Mouse (Mus musculus) hindlimb bud, embryonic 11.5 days (tissue): ENCODE measurements at regions not wholly inside any gene's neighbourhood (a gene's known extent, or its start where the extent isn't known, plus 50 kb on each side); places are given as distances from the start of the nearest gene placed in this dataset.
"Not testable (repeated sequence)": the region's sequence is repeated elsewhere in the genome, so short reads cannot be mapped to it uniquely, and the experiment has no call there.

Source experiments
- DNase-seq: peaks from one replicate; pipeline ENCODE4 v3.0.0-alpha.2; 2012; ENCODE audit warnings: low read depth, low spot score; ENCODE audit errors: extremely low spot score

GRCm38 (mm10) chr2:166330364-166330763 is 174.9 kb upstream of the Sulf2 start:
- DNase-seq = no peak

GRCm38 (mm10) chr2:166329556-166330340 is 174.3 kb upstream of the Sulf2 start:
- DNase-seq = no peak

GRCm38 (mm10) chr2:166326932-166327331 is 171.5 kb upstream of the Sulf2 start:
- no peak for DNase-seq

GRCm38 (mm10) chr2:166324954-166325353 is 169.5 kb upstream of the Sulf2 start:
- DNase-seq = no peak

- DNase-seq = no peak
Observed at GRCm38 (mm10) chr2:166324439-166324838, 169.0 kb upstream of the Sulf2 start.

DNA sequence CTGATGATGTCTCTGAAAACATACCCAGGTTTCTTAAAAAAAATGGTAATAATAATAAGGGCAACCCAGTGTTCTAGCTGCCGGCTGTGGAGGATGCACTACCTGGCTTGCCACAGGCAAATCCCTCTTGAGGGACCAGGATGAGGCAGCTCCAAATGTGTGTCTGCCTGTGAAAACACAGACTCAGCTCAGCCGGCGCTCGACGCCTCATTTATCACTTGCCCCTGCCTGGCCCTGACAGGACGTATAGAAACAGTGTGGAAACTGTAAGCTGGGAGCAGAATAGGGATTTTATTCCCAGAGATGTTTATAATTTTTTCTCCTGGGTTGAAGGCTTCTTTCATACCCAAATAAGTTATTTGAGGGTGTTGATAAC is 167.2 kb upstream of the Sulf2 start:
- no peak for DNase-seq

- DNase-seq = no peak
Observed at GRCm38 (mm10) chr2:166321992-166322667, 166.7 kb upstream of the Sulf2 start.

DNA sequence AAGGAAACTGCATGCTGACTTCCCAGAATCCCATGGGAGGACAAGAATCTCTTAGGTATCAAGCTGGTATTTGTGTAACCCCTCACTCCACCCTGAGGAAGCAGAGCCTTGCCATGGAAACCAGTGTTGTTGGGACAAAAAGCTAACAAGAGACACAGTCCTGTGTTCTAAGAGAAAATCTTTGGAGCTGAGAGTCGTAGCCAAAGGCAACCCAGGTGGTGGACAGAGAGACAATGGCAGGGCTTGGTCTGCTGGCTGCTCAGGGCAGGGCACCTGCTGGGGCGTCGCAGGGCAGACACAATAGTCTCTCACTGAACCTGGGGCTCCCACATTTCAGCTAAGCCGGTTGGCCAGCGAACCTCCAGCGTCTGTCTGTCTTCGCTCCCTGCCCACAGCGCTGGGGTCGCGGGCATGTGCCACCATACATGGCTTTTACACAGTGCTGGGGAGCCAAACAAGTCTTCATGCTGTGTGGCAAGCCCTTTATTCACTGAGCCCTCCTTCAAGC is 161.0 kb upstream of the Sulf2 start:
- no peak for DNase-seq

GRCm38 (mm10) chr2:166310438-166310837 is 155.0 kb upstream of the Sulf2 start:
- DNase-seq = no peak

DNA sequence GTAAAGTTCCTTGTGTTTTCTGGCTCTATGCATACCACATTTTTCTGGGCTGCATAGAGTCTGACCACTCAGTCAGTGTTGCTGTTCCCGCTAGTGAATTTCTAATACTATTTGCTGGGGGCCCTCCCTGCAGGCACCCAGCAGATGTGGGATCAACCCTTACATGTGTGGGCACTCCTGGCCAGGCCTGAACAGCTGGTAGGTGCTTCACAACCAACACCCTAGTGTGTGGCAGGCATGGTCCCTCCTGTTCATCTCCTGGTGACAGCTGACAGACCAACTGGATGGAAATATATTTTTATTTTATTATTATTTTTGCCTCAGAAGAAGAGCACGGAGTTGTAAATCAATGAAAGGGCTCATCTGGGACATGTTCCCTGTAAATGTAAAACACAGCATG is 154.4 kb upstream of the Sulf2 start:
- no peak for DNase-seq

- no peak for DNase-seq
Observed at GRCm38 (mm10) chr2:166307551-166307950, 152.1 kb upstream of the Sulf2 start.

DNA sequence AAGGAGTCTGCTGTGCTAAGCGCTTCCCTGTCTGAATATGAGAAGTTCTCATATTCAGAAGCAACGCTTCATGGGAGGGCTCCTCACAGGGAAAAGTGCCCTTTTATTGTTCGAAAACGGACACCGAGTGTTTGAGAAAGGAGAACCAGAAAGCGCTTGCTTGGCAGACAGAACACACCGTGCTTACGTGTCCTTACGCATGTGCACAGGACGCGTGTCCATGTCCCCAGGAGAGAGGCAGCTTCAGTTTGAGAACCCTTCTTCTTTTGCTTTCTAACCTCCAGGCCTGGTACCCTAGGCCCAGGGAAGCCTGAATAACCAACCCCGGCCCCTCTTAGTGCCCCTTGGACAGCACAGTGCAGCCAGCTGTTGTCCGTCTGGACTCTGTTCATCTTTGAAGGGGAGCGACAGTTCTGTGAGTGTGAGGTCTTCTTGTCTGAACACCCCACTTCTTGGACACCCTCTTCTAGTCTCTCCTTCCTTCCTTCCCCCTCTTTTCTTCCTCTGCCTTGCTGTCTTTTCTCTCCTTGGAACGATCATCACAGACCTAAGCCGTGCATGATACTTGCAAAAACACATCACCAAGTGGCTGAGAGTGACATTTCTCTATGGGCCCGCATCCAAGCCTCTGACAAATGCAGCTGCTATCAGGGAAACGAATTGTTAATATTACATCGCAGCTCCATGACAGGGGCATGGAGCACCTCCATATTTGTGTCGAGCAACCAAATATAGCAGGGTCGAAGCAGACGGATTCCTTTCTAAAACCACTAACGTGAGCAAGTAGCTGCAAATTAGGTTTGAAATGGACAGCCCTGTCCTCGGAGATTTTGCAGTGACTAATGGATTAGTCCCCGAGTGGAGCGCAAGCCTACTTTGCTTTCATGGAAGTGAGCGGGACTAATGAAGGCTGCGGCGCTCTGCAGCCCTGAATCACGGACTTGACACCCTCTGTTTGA is 149.9 kb upstream of the Sulf2 start:
- DNase-seq = no peak

GRCm38 (mm10) chr2:166303854-166304253 is 148.4 kb upstream of the Sulf2 start:
- no peak for DNase-seq

- DNase-seq = no peak
Observed at GRCm38 (mm10) chr2:166301161-166301560, 145.7 kb upstream of the Sulf2 start.

- DNase-seq = no peak
Observed at GRCm38 (mm10) chr2:166294672-166295071, 139.2 kb upstream of the Sulf2 start.

DNA sequence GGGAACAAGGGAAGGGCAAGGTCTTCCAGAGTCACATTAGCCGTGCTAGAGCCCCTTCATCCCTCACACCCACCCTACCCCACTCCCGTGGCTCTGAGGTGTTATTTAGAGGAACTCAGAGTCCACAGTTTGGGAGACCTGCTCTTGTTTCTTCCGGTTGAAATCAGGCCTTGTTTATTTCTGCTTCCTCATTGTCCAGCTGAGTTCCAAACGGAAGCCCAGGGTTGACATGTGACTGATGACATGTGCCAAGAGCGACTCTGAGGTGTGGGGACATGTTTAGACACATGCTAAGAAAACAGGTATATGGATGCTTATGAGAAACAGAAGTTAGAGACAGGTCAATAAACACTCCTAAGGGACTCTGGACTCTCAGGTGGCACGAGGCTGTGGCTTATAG is 137.5 kb upstream of the Sulf2 start:
- DNase-seq = no peak

GRCm38 (mm10) chr2:166291266-166291665 is 135.8 kb upstream of the Sulf2 start:
- DNase-seq = peak; percentile 61

- no peak for DNase-seq
Observed at GRCm38 (mm10) chr2:166290826-166291225, 135.4 kb upstream of the Sulf2 start.

DNA sequence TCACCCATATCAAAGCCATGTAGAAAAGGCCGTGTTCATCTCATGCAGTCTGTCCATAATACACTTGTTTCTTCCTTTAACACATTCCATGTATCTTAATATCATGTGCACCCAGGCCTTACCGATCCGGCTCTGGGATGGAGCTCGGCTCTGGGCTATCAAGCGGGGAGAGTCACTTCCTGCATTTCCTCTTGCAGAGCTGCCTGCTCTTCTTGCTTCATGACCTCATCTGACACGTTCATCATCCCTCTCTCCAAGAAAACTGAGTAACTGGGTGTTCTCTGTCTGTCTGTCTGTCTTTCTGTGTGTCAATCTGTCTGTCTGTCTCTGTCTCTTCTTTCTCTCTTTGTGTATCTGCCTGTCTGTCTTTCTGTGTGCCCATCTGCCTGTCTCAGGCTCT is 133.7 kb upstream of the Sulf2 start:
- no peak for DNase-seq

DNA sequence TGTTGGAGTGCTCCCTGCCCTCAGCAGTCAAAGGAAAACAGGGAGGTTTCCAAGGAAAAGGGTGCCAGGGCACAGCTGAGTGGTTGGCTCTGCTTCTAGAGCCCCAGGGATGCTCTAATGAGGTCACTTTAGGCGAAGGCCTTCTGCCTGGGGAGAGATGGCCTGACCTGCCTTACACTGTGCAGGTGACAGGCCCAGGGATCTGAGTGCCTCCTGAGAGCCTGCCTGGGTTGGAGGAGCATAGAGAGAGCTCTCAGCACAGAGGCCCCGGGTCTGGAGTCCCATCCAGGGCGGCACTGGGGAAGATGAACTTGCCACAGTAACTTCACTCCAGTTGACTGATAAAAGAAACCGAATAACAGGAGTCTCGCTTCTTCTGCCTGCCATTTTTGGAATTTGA is 125.7 kb upstream of the Sulf2 start:
- DNase-seq = not testable (repeated sequence)

GRCm38 (mm10) chr2:166280651-166281127 is 125.2 kb upstream of the Sulf2 start:
- DNase-seq = no peak
